Mouse (Mus musculus) layer of hippocampus, postnatal 25 days (tissue): ENCODE data around the gene Nudt9. TPM values are rescaled to one million over a fixed set of nuclear protein-coding genes. Genes with fewer than 3 reads are reported as not detected.

Experiments used
- microRNA-seq, 2 experiments: library from miRNA; unstranded; fragments of <30 nt; microRNA quantifications; one replicate each; pipeline ENCODE4 v1.2.0; 2021
- total RNA-seq, 2 experiments: library from RNA; stranded (reverse); gene quantifications; 2 replicates each; pipeline ENCODE4 v1.2.3; 2021

Nudt9 gene
- total RNA-seq, 2 experiments from 2014 or later, result 74.8 to 77.0 TPM

Small RNA genes within 50 kb of the gene (microRNA-seq; reads per million reads assigned to microRNA genes)
- gene Mir5619, result 0.20 to 0.74 reads per million in 2 experiments

Other genes starting within 250 kb of the Nudt9 start
- gene Klhl8, start 135.0 kb upstream of the Nudt9 start, total RNA-seq, result 10 to 100 TPM; 34.2 to 34.3 TPM
- gene Hsd17b13, start 68.9 kb upstream of the Nudt9 start, total RNA-seq, result not detected
- 10 to 100 TPM; 50.2 to 56.0 TPM for gene Hsd17b11, start 24.4 kb upstream of the Nudt9 start, total RNA-seq
- gene Gm17660, start 31.3 kb downstream of the Nudt9 start, total RNA-seq, result under 1 TPM in 1 of 2 experiments, not detected in 1; 0.76 TPM
- gene Sparcl1, start 67.4 kb downstream of the Nudt9 start, total RNA-seq, result 1,000 to 10,000 TPM; 1,421 to 1,512 TPM
- gene Dspp, start 124.4 kb downstream of the Nudt9 start, total RNA-seq, result under 1 TPM; 0.07 TPM
- 1 to 10 TPM; 2.9 to 3.2 TPM for gene Dmp1, start 156.3 kb downstream of the Nudt9 start, total RNA-seq